Mouse (Mus musculus): ENCODE results near the gene Map3k5. TPM values are rescaled to one million over a fixed set of nuclear protein-coding genes. Genes with fewer than 3 reads are reported as not detected.

Gene Map3k5
- polyA plus RNA-seq, 1 experiment from 2014 or later = 1.8 TPM

DNA sequence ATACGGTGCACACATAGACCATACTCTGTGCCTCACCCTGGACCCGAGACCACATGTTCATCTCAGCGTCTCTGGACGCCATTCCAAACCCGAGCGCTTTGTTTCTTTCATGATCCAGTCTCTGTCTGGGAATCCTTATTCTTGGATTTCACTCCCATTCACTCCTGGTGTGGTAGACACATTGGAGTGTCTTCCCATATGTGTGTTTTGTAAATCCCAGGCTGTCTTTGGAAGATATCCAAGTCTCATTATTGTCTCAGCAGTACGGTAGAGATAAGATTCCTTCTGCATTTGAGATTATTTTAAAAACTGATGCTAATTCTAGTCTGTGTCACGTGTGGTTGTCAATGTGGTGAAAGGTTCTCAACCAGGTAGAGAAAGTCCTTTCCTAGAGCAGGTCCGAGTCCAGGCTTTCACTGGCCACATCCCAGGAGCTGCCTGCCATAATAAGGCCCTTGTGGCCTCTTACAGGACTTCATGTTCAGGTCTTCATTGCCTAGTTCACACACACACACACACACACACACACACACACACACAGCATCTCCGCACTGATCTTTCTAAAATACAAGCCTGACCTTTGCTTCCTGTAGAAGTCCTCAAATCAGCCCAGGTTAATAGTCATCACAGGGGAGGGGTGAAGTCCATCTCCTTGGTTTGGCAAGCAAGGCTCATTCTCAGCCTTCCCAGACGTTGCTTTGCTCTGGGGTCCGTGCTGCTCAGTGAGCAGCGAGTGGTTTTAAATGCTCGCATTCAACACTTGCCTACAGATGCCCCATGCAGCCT lies 122.8 kb downstream of the Map3k5 start:
- Histone ChIP-seq H3K27me3 (replicated peaks; ENCODE audit: control insufficient read depth, insufficient read depth, low read length) (no peaks in the 10 kb centered on the region), H3K9me3 (ENCODE audit: control insufficient read depth, low read length) (no peaks in the 10 kb centered on the region), H3K4me1 (replicated peaks; ENCODE audit: control insufficient read depth, insufficient read depth, low read length) (no peaks in the 10 kb centered on the region), H3K4me2 (no peak overlapping the region), H3K9ac (ENCODE audit: low read depth, low read length) (no peak overlapping the region), H3K27ac (ENCODE audit: low read depth, low read length) (no peak overlapping the region), H3K36me3 (ENCODE audit: control insufficient read depth, insufficient read depth, low read length) (no peaks in the 10 kb centered on the region), H3K4me3 (ENCODE audit: low read depth, low read length) (no peak overlapping the region)
- WGBS = 89% methylated on average over 14 of the region's 14 CpGs
- ATAC-seq (replicated peaks; ENCODE audit: low FRiP score) (no peak), DNase-seq (ENCODE audit: low spot score) (no peak)

DNA sequence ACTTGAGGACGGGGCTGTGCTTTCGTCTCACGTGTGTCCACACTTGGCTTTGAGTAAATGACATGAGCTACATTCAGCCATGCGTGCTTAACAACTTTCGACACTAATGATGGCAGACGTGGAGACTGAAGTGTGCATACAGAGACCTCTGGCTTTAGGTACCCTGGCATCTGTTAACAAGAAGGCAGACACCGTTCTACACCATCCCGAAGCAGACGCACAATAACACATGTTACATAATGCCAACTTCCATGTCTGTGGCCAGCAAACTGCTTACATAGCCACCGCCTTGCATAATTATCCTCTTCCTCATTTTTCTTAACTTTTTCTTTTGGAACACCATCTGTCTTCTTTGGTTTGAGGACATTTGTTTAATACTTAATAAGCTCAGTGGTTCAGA lies 123.8 kb downstream of the Map3k5 start:
- WGBS = 83% methylated on average over 10 of the region's 10 CpGs
- H3K36me3 ChIP-seq (ENCODE audit: control insufficient read depth, insufficient read depth, low read length) = no peaks in the 10 kb centered on the region
- no peak for ATAC-seq (replicated peaks; ENCODE audit: low FRiP score)
- H3K27me3 ChIP-seq (replicated peaks; ENCODE audit: control insufficient read depth, insufficient read depth, low read length) = no peaks in the 10 kb centered on the region
- no peaks in the 10 kb centered on the region for H3K4me1 ChIP-seq (replicated peaks; ENCODE audit: control insufficient read depth, insufficient read depth, low read length)
- DNase-seq (ENCODE audit: low spot score) = no peak
- H3K9me3 ChIP-seq (ENCODE audit: control insufficient read depth, low read length) = no peaks in the 10 kb centered on the region
- no peak overlapping the region for H3K4me3 ChIP-seq (ENCODE audit: low read depth, low read length)
- no peak overlapping the region for H3K4me2 ChIP-seq
- H3K9ac ChIP-seq (ENCODE audit: low read depth, low read length) = no peak overlapping the region
- no peak overlapping the region for H3K27ac ChIP-seq (ENCODE audit: low read depth, low read length)

DNA sequence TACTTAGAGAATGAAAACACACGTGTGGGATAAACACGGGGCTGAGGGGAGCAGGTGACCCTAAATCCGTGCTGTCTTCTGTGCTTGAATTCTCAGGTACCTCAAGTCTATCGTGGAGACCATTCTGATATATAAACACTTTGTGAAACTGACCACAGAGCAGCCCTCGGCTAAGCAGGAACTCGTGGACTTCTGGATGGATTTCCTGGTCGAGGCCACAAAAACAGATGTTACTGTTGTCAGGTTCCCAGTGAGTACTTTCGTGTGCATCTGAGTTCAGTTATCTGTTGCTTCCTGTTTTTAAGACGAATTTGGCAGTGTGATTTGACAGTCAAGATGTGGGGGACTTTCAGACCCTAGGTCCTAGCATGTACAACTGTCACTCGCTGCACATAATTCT lies 124.6 kb downstream of the Map3k5 start:
- DNase-seq (ENCODE audit: low spot score) (no peak), ATAC-seq (replicated peaks; ENCODE audit: low FRiP score) (no peak)
- H3K4me2 ChIP-seq = no peak overlapping the region
- no peaks in the 10 kb centered on the region for H3K4me1 ChIP-seq (replicated peaks; ENCODE audit: control insufficient read depth, insufficient read depth, low read length)
- H3K4me3 ChIP-seq (ENCODE audit: low read depth, low read length) = no peak overlapping the region
- H3K9me3 ChIP-seq (ENCODE audit: control insufficient read depth, low read length) = no peaks in the 10 kb centered on the region
- no peaks in the 10 kb centered on the region for H3K36me3 ChIP-seq (ENCODE audit: control insufficient read depth, insufficient read depth, low read length)
- no peak overlapping the region for H3K9ac ChIP-seq (ENCODE audit: low read depth, low read length)
- no peaks in the 10 kb centered on the region for H3K27me3 ChIP-seq (replicated peaks; ENCODE audit: control insufficient read depth, insufficient read depth, low read length)
- 54% methylated on average over 10 of the region's 10 CpGs for WGBS
- no peak overlapping the region for H3K27ac ChIP-seq (ENCODE audit: low read depth, low read length)

DNA sequence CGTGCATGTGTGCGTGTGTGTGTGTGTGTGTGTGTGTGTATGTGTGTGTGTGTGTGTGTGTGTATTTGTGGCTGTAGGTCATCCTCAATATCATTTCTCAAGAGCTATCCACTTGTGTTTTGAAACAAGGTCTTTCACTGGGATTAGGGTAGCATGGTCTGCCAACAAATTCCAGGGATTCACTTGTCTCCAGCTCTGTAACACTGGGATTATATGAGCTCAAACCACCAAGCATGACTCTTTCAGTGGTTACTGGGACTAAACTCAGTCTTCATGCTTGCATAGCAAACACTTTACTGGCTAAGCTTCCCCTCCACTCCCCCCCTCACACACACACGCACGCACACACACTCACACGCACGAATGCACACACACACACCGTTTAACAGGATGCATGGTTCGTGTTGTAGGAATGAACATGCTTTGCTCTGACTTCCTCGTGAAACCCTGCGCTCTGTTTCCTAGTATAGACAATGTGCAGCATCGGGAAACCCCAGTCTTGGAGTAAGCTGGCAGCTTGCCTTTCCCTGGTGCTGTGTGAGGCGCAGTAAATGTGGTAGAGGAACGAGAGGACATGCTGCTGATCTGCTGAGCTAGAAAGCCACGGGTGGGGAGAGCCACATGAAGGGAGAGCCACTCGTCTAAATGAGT lies 126.2 kb downstream of the Map3k5 start:
- H3K9ac ChIP-seq (ENCODE audit: low read depth, low read length) = no peak overlapping the region
- WGBS = 76% methylated on average over 15 of the region's 15 CpGs
- DNase-seq (ENCODE audit: low spot score) (no peak), ATAC-seq (replicated peaks; ENCODE audit: low FRiP score) (no peak)
- no peak overlapping the region for H3K4me2 ChIP-seq
- H3K36me3 ChIP-seq (ENCODE audit: control insufficient read depth, insufficient read depth, low read length) = no peaks in the 10 kb centered on the region
- no peaks in the 10 kb centered on the region for H3K4me1 ChIP-seq (replicated peaks; ENCODE audit: control insufficient read depth, insufficient read depth, low read length)
- H3K9me3 ChIP-seq (ENCODE audit: control insufficient read depth, low read length) = no peaks in the 10 kb centered on the region
- H3K27ac ChIP-seq (ENCODE audit: low read depth, low read length) = no peak overlapping the region
- H3K27me3 ChIP-seq (replicated peaks; ENCODE audit: control insufficient read depth, insufficient read depth, low read length) = no peaks in the 10 kb centered on the region
- H3K4me3 ChIP-seq (ENCODE audit: low read depth, low read length) = no peak overlapping the region

DNA sequence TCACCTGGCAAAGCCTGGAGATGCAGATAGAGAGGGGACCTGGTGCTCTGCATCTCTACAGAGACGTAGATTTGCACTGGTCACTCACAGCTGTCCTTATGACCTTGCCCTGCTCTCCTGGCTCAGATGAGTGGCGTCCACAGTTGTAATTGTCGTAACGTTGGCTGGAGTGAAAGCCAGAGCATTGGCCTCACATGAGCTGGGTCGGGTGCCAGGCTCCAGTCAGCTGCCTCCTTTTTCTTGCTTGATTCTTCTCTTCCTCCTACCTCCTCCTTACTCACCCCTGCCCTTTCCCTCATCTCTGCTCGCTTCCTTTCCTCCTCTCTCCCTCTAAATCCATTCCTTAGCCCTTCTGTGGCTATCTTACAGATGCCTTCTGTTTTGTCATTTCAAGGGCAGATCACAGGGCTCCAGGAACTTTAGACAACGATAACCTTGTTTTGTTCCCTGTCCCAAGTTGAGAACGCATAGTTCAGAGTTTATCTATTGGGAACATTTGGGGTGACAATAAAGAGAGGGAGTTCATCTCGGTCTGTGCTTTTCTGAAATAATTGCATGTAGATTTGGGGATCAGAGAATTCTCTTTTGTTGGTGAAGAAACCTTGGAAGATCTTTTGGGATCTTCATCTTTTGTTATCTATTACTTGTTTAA lies 130.4 kb downstream of the Map3k5 start:
- H3K27ac ChIP-seq (ENCODE audit: low read depth, low read length) = no peak overlapping the region
- WGBS = 82% methylated on average over 9 of the region's 9 CpGs
- no peaks in the 10 kb centered on the region for H3K9me3 ChIP-seq (ENCODE audit: control insufficient read depth, low read length)
- no peaks in the 10 kb centered on the region for H3K36me3 ChIP-seq (ENCODE audit: control insufficient read depth, insufficient read depth, low read length)
- ATAC-seq (replicated peaks; ENCODE audit: low FRiP score) (no peak), DNase-seq (ENCODE audit: low spot score) (no peak)
- H3K9ac ChIP-seq (ENCODE audit: low read depth, low read length) = no peak overlapping the region
- H3K4me2 ChIP-seq = no peak overlapping the region
- no peaks in the 10 kb centered on the region for H3K4me1 ChIP-seq (replicated peaks; ENCODE audit: control insufficient read depth, insufficient read depth, low read length)
- H3K4me3 ChIP-seq (ENCODE audit: low read depth, low read length) = no peak overlapping the region
- H3K27me3 ChIP-seq (replicated peaks; ENCODE audit: control insufficient read depth, insufficient read depth, low read length) = no peaks in the 10 kb centered on the region

DNA sequence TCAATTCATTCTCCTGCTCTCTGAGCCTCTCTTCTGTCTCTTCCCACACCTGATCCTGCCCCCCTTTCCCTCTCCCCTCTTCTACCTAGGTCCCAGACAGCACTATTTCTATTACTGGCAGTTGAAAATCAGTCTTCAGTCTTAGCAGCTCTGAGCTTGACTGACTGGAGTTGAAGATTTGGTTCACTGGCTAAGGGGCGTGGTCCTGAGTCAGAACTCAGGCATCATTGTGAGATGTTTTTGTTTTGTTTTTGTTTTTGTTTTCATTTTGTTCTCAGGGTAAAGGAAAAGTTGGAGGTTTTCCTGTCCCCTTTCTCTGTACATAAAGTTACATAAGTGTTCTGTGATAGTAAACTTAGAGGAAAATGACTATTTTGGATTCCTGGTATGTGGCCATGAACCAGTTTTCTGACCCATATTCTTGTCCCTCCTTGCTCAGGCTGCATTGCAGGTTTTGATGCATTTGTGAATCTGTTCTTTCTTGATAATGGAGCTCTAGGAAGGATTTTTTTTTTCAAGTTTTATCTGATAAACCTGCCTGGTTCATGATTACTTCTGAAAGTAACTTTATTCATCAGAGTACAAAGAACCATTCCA lies 131.9 kb downstream of the Map3k5 start:
- DNase-seq (ENCODE audit: low spot score) (no peak), ATAC-seq (replicated peaks; ENCODE audit: low FRiP score) (no peak)
- Histone ChIP-seq H3K27me3 (replicated peaks; ENCODE audit: control insufficient read depth, insufficient read depth, low read length) (no peaks in the 10 kb centered on the region), H3K36me3 (ENCODE audit: control insufficient read depth, insufficient read depth, low read length) (no peaks in the 10 kb centered on the region), H3K9ac (ENCODE audit: low read depth, low read length) (no peak overlapping the region), H3K4me1 (replicated peaks; ENCODE audit: control insufficient read depth, insufficient read depth, low read length) (no peaks in the 10 kb centered on the region), H3K27ac (ENCODE audit: low read depth, low read length) (no peak overlapping the region), H3K4me3 (ENCODE audit: low read depth, low read length) (no peak overlapping the region), H3K9me3 (ENCODE audit: control insufficient read depth, low read length) (no peaks in the 10 kb centered on the region), H3K4me2 (no peak overlapping the region)
- 71% methylated on average over 1 of the region's 1 CpGs for WGBS

DNA sequence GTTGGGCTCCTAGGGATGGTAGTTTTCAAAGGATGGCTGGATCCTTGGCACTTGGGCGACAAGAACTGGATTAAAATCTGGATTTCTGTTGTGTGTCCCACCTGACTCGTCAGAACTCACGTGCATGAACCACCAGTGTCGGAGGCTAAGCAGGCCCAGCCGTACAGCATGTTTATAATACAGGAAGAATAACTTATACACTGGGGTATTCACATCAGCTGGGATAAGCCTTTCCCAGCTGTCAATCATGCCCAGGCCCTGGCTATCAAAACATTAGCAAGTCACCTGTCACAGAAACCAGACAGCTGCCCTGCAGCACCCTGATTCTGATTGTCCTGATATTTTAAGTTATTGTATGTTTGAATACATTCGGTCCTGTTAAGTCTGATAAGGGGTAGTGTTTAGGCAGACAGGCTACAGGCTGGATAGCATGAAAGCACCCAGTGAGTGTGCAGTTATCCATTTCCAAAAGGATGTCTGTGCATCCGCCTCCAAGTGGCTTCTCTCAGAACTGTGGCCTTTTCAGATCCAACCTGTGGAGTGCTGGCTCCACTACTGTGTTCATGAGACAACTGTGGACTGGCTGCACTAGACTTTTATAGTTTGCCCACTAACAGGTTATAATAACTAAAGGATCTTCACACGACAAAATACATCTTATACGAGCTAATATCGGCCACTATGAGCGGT lies 135.6 kb downstream of the Map3k5 start:
- DNase-seq (ENCODE audit: low spot score) = no peak
- ATAC-seq (replicated peaks; ENCODE audit: low FRiP score) = no peak
- H3K9ac ChIP-seq (ENCODE audit: low read depth, low read length) = no peak overlapping the region
- H3K9me3 ChIP-seq (ENCODE audit: control insufficient read depth, low read length) = no peaks in the 10 kb centered on the region
- no peak overlapping the region for H3K4me3 ChIP-seq (ENCODE audit: low read depth, low read length)
- no peak overlapping the region for H3K27ac ChIP-seq (ENCODE audit: low read depth, low read length)
- no peak overlapping the region for H3K4me2 ChIP-seq
- no peaks in the 10 kb centered on the region for H3K27me3 ChIP-seq (replicated peaks; ENCODE audit: control insufficient read depth, insufficient read depth, low read length)
- H3K36me3 ChIP-seq (ENCODE audit: control insufficient read depth, insufficient read depth, low read length) = no peaks in the 10 kb centered on the region
- no peaks in the 10 kb centered on the region for H3K4me1 ChIP-seq (replicated peaks; ENCODE audit: control insufficient read depth, insufficient read depth, low read length)
- WGBS = 85% methylated on average over 11 of the region's 11 CpGs

DNA sequence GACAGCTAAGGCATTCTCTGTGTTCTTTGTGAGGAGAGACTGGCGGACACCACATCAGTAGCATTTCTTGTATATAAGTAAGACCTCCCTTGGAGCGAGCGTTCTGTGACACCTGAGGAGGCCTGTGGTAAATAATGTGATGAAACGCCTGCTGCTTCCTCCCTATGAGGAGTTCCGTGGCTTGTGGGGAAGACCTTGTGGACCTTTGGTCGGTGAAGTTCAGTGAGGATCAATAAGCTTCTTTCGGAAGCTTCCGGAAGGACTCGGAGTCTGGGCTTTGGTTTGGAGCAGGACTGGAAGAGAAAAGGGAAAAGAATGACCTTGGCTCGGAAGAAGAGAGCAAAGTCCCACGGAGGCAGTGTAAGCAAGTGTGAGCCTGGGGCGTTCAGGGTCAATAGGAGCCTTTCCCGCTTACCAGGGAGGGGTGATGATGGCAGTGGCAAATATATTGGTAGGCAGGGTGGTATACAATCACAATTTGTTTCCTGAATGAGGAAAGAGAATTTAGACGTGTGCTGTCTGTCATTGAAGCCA lies 136.4 kb downstream of the Map3k5 start:
- ATAC-seq (replicated peaks; ENCODE audit: low FRiP score) (no peak), DNase-seq (ENCODE audit: low spot score) (no peak)
- Histone ChIP-seq H3K4me2 (no peak overlapping the region), H3K9ac (ENCODE audit: low read depth, low read length) (no peak overlapping the region), H3K27me3 (replicated peaks; ENCODE audit: control insufficient read depth, insufficient read depth, low read length) (no peaks in the 10 kb centered on the region), H3K36me3 (ENCODE audit: control insufficient read depth, insufficient read depth, low read length) (no peaks in the 10 kb centered on the region), H3K4me3 (ENCODE audit: low read depth, low read length) (no peak overlapping the region), H3K27ac (ENCODE audit: low read depth, low read length) (no peak overlapping the region), H3K4me1 (replicated peaks; ENCODE audit: control insufficient read depth, insufficient read depth, low read length) (no peaks in the 10 kb centered on the region), H3K9me3 (ENCODE audit: control insufficient read depth, low read length) (no peaks in the 10 kb centered on the region)
- WGBS = 80% methylated on average over 14 of the region's 14 CpGs

Data from liver, embryonic 11.5 days (tissue).